Mouse (Mus musculus) small intestine, adult 2 months (tissue): ENCODE results near the gene Slc35d3.

Experiments
- CTCF ChIP-seq: fragments of 200-500 bp; IDR thresholded peaks from 2 replicates; pipeline ENCODE4 v1.5.1; 2012; ENCODE audit warnings: low read depth, mild to moderate bottlenecking, control low read depth, inconsistent platforms, low read length, moderate library complexity, mixed read lengths; ENCODE audit not compliant: insufficient replicate concordance, insufficient read length; ENCODE audit errors: extremely low read depth
- POLR2A ChIP-seq: fragments of 200-500 bp; IDR thresholded peaks from 2 replicates; pipeline ENCODE4 v1.6.1; 2012; ENCODE audit warnings: low read depth, mild to moderate bottlenecking, control low read depth, inconsistent platforms, low read length, moderate library complexity

GRCm38 (mm10) chr10:19877257-19877656 is 26.0 kb upstream of the Slc35d3 start:
- TF ChIP-seq POLR2A (no peak), CTCF (no peak)
